Mouse (Mus musculus) forebrain, postnatal 0 days (tissue): Measurements from ENCODE around the gene Git2. TPM values are rescaled to one million over a fixed set of nuclear protein-coding genes. Genes with fewer than 3 reads are reported as not detected.

ENCODE experiments used
- ATAC-seq: fragments of 200-750 bp; cut with Nextera tagmentation; 2 replicates; pipeline ENCODE4 v1.8.0; 2017; ENCODE audit warnings: mild to moderate bottlenecking, moderate library complexity
- DNase-seq: peaks from one replicate; pipeline ENCODE4 v3.0.0-alpha.2; 2015
- H3K27ac ChIP-seq: fragments of 300-500 bp; sonication (generic); 2 replicates; pipeline ENCODE4 v1.5.1; 2014; ENCODE audit warnings: low read depth, mild to moderate bottlenecking, antibody characterized with exemption, low read length, moderate library complexity, mixed read lengths
- H3K27me3 ChIP-seq: fragments of 300-500 bp; sonication (generic); 2 replicates; pipeline ENCODE4 v1.6.1; 2014; ENCODE audit warnings: mild to moderate bottlenecking, low read length, mixed read lengths; ENCODE audit not compliant: insufficient read depth
- H3K36me3 ChIP-seq: fragments of 300-500 bp; sonication (generic); 2 replicates; pipeline ENCODE4 v1.6.1; 2014; ENCODE audit warnings: mild to moderate bottlenecking, moderate library complexity; ENCODE audit not compliant: insufficient read depth
- H3K4me1 ChIP-seq: fragments of 300-500 bp; sonication (generic); 2 replicates; pipeline ENCODE4 v1.6.1; 2014; ENCODE audit warnings: antibody characterized with exemption; ENCODE audit not compliant: insufficient read depth
- H3K4me2 ChIP-seq: fragments of 300-500 bp; sonication (generic); 2 replicates; pipeline ENCODE4 v1.6.1; 2014; ENCODE audit warnings: low read depth, mild to moderate bottlenecking, moderate library complexity
- H3K4me3 ChIP-seq: fragments of 300-500 bp; sonication (generic); 2 replicates; pipeline ENCODE4 v1.5.1; 2014; ENCODE audit warnings: low read depth, low read length, mixed read lengths
- H3K9ac ChIP-seq: fragments of 300-500 bp; sonication (generic); 2 replicates; pipeline ENCODE4 v1.6.1; 2014; ENCODE audit warnings: mild to moderate bottlenecking
- H3K9me3 ChIP-seq: fragments of 300-500 bp; sonication (generic); 2 replicates; pipeline ENCODE4 v1.6.1; 2016; ENCODE audit warnings: low read length
- CTCF ChIP-seq: sonication (generic); IDR thresholded peaks from 2 replicates; pipeline ENCODE4 v1.5.1; 2016; ENCODE audit warnings: antibody characterized with exemption, control low read depth, low read depth
- WGBS: fragments of 180-500 bp; shearing (Covaris S2); extraction: QIAGEN DNeasy Blood & Tissue Kit; methylation state at CpG from one replicate; pipeline ENCODE4 v1.1.7; 2014; 5-methylcytosine and 5-hydroxymethylcytosine counted together
- polyA plus RNA-seq: library from polyadenylated mRNA; unstranded; fragments of >200 nt; fragmentation: Nextera tagmentation; extraction: Ambion mirVana; gene quantifications from 2 replicates; pipeline ENCODE4 v1.2.1, GENCODE M21; 2015
- total RNA-seq: library from RNA; depleted of rRNA; stranded (reverse); fragments of >200 nt; gene quantifications from 2 replicates; pipeline ENCODE4 v1.2.3, GENCODE M21; 2014

The Git2 gene
- total and polyA plus RNA-seq, 2 experiments from 2014 or later: 31.1 to 57.6 TPM

- DNase-seq (no peak), ATAC-seq (no peak)
- Histone ChIP-seq H3K9me3 (no peaks in the 10 kb centered on the region), H3K4me1 (0 out of 2 replicates have a peak, but pooled peaks cover 4% of the 10 kb centered on the region), H3K27ac (no peak overlapping the region), H3K4me3 (no peak overlapping the region), H3K4me2 (no peak overlapping the region), H3K27me3 (no peaks in the 10 kb centered on the region), H3K9ac (no peak overlapping the region), H3K36me3 (peaks cover 87% of the 10 kb centered on the region)
- no peak for TF ChIP-seq CTCF
- 64% methylated on average over 4 of the region's 4 CpGs for WGBS
Observed at GRCm38 (mm10) chr5:114740595-114740994, 34.7 kb downstream of the Git2 start.

DNA sequence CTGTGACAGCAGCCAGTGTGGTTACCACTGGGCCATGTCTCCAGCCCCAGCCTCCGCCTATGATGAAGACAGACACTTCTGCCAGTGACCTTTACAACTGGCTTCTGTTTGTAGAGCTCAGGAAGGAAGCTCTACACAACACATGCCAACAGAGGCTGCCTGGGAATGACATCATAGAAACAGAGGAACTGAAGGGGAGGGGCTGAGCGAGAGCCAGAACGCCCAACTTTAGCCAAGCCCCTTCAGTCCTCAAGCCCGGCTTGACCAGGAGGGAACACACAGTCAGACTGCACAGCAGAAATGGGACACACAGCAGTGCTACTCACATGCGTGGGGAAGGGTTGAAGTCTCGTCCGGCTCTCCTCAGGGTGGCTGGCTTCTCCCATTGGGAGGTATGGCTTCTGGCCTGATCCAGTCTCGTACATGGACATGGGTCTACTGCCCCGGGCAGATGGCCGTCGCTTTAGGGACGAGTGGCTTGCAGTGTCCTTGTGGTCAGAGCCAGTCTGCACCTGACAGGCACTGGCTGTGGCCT lies 36.5 kb downstream of the Git2 start:
- Histone ChIP-seq H3K4me2 (no peak overlapping the region), H3K9me3 (no peaks in the 10 kb centered on the region), H3K4me3 (no peak overlapping the region), H3K27me3 (no peaks in the 10 kb centered on the region), H3K9ac (no peak overlapping the region), H3K36me3 (peaks cover 82% of the 10 kb centered on the region), H3K27ac (no peak overlapping the region), H3K4me1 (0 out of 2 replicates have a peak, but pooled peaks cover 4% of the 10 kb centered on the region)
- TF ChIP-seq CTCF: no peak
- DNase-seq (no peak), ATAC-seq (no peak)
- WGBS: 87% methylated on average over 12 of the region's 12 CpGs

DNA sequence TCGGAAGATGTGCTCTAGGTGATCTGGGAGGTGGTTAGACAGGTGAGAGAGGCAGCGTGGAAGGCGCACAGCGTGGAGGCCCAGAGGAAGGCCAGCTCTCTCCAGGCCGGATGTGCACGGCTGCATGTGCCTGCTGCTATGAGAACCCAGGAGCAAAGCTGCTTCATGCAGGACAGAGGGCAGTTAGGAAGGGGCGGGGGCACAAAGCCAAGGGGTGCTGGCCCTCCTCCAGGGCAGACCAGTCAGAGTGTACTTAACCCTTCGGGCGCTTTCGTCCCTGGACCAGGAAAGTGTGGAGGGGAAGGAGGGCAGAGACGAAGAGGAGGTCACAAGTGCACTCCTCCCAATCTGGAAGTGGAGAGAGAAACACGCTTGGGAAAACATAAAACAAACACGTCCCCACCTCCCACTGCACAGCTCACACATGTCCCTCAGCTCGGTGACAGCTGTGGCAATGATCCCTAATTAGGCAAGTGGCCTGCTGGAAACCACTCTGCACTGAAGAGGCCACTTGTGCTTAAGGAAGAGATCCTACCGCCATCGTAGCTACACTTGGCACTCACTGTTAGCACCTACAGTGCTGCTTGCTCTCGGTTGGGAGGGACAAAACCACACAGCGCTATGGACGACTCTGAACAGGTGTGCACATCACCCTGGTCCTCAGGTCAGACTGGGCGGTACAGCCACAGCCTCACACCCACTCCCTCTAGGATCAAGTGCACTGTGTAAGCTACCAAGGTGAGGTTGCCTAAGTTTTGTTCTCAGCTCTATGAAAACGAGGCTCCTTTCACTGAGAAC lies 38.0 kb downstream of the Git2 start:
- Histone ChIP-seq H3K27ac (no peak overlapping the region), H3K4me3 (no peak overlapping the region), H3K4me2 (no peak overlapping the region), H3K36me3 (peaks cover 84% of the 10 kb centered on the region), H3K4me1 (no peaks in the 10 kb centered on the region), H3K27me3 (no peaks in the 10 kb centered on the region), H3K9ac (no peak overlapping the region), H3K9me3 (no peaks in the 10 kb centered on the region)
- DNase-seq: no peak
- no peak for ATAC-seq
- WGBS: 78% methylated on average over 21 of the region's 21 CpGs
- no peak for TF ChIP-seq CTCF

- H3K4me1 ChIP-seq: no peaks in the 10 kb centered on the region
- H3K27me3 ChIP-seq: no peaks in the 10 kb centered on the region
- H3K9ac ChIP-seq: no peak overlapping the region
- no peak overlapping the region for H3K4me3 ChIP-seq
- ATAC-seq (no peak), DNase-seq (no peak)
- H3K4me2 ChIP-seq: no peak overlapping the region
- peaks cover 89% of the 10 kb centered on the region for H3K36me3 ChIP-seq
- no peak for TF ChIP-seq CTCF
- H3K9me3 ChIP-seq: no peaks in the 10 kb centered on the region
- 96% methylated on average over 15 of the region's 15 CpGs for WGBS
- no peak overlapping the region for H3K27ac ChIP-seq
Observed at GRCm38 (mm10) chr5:114733606-114734005, 41.7 kb downstream of the Git2 start.

- ATAC-seq (no peak), DNase-seq (no peak)
- 91% methylated on average over 15 of the region's 15 CpGs for WGBS
- Histone ChIP-seq H3K27me3 (no peaks in the 10 kb centered on the region), H3K4me1 (no peaks in the 10 kb centered on the region), H3K36me3 (peaks cover 82% of the 10 kb centered on the region), H3K27ac (no peak overlapping the region), H3K4me3 (no peak overlapping the region), H3K9ac (no peak overlapping the region), H3K9me3 (no peaks in the 10 kb centered on the region), H3K4me2 (no peak overlapping the region)
- no peak for TF ChIP-seq CTCF
Observed at GRCm38 (mm10) chr5:114731969-114732368, 43.3 kb downstream of the Git2 start.

GRCm38 (mm10) chr5:114731498-114731897 lies 43.8 kb downstream of the Git2 start:
- Histone ChIP-seq H3K36me3 (peaks cover 78% of the 10 kb centered on the region), H3K27ac (no peak overlapping the region), H3K9ac (no peak overlapping the region), H3K4me1 (no peaks in the 10 kb centered on the region), H3K9me3 (no peaks in the 10 kb centered on the region), H3K4me3 (no peak overlapping the region), H3K4me2 (no peak overlapping the region), H3K27me3 (no peaks in the 10 kb centered on the region)
- ATAC-seq (no peak), DNase-seq (no peak)
- TF ChIP-seq CTCF: no peak
- 70% methylated on average over 6 of the region's 6 CpGs for WGBS

- H3K36me3 ChIP-seq: peaks cover 70% of the 10 kb centered on the region
- DNase-seq: no peak
- no peak for TF ChIP-seq CTCF
- H3K27me3 ChIP-seq: no peaks in the 10 kb centered on the region
- H3K27ac ChIP-seq: no peak overlapping the region
- H3K4me1 ChIP-seq: no peaks in the 10 kb centered on the region
- H3K4me2 ChIP-seq: no peak overlapping the region
- no peak for ATAC-seq
- no peaks in the 10 kb centered on the region for H3K9me3 ChIP-seq
- WGBS: 84% methylated on average over 10 of the region's 10 CpGs
- H3K9ac ChIP-seq: no peak overlapping the region
- no peak overlapping the region for H3K4me3 ChIP-seq
Observed at GRCm38 (mm10) chr5:114730129-114730528, 45.2 kb downstream of the Git2 start.
